Mouse (Mus musculus): Measurements from ENCODE around the gene Plek2. TPM values are rescaled to one million over a fixed set of nuclear protein-coding genes. Genes with fewer than 3 reads are reported as not detected.

Plek2 gene
- polyA plus RNA-seq, 1 experiment from 2014 or later: 2.1 TPM

DNA sequence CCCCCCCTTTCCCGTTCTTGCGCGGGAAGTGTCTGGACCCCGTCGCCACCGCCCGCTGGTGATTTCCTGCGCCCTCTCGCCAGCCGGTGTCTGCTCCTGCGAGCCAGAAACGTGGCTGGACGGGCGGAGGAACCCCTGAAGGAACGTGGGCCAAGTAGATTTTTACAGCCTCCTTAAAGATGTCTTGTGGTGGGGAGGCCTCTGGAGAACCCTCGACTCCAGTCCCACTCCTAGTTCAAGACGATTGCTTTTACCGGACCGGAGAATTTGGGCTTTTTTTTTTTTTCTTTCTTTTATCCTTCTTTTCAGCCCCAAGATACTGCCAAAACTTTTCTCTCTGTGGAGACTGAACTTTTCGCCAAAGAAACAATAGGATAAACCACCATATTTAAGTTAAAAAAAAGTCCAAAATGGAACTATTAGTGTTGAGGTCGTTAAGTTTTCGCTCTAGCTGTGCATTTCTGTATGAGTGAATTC lies 44.5 kb downstream of the Plek2 start:
- Histone ChIP-seq H3K27ac (peak overlapping the region; percentile 84), H3K9ac (peak overlapping the region; percentile 73), H3K27me3 (no peaks in the 10 kb centered on the region), H3K9me3 (replicated peaks) (no peaks in the 10 kb centered on the region), H3K4me2 (peak overlapping the region; percentile 73), H3K36me3 (peaks cover 4% of the 10 kb centered on the region; the same call in 1 of the 2 replicates), H3K4me1 (replicated peaks) (peaks cover 23% of the 10 kb centered on the region), H3K4me3 (peak overlapping the region; percentile 76)
- under 1% methylated on average over 22 of the region's 22 CpGs for WGBS
- ATAC-seq (replicated peaks; ENCODE audit: insufficient number of reproducible peaks, insufficient read depth, low FRiP score, low read depth): peak; percentile 34

DNA sequence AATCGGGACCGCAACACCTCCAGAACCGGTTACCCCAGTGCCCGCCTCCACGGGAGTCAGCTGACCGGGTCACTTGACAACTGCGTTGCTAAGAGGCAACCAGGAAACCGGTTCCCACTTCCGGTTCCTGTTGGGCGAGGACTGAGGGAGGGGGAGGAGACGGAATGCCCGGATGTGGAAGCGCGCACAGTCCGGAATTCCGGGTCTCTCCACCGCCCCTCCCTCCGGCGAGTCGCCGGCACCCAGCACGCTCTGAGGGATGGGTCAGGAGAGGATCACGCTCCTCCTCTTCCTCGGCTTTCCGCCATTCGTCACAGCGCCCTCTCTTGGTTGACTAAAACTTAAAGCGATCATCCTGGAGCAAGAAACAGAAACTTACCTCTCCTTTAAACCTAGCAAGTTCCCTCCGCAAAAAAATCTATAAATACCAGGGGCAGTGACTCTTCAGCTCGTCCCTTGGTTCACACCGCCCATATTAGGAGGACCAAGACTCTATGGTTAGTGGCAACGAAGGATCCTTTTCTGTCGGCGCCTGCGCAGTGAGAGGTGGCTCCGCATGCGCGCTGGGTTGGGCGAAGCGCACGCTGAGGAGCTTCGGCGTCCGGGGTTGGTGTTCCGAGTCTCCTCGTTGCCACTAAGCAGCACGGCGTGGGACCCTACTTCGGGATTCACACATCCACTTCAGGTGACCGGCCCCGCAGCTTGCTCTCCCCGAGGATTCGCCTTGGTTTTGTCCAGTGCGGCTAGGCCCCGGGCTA lies 45.1 kb downstream of the Plek2 start, which contains the start of the genes Atp6v1d and Eif2s1:
Gene Atp6v1d, minus strand, starts transcription at position 143 of the 758 bp plus-strand sequence.
Gene Eif2s1, plus strand, starts transcription at position 324 of the 758 bp plus-strand sequence.
- Histone ChIP-seq H3K9ac (peak within 1 kb of the TSS; percentile 80), H3K27ac (peak within 1 kb of the TSS; percentile 84), H3K4me1 (replicated peaks) (peaks cover 23% of the 10 kb centered on the region), H3K4me2 (peak within 1 kb of the TSS; percentile 73), H3K4me3 (peak within 1 kb of the TSS; percentile 76), H3K27me3 (no peaks in the 10 kb centered on the region), H3K9me3 (replicated peaks) (no peaks in the 10 kb centered on the region), H3K36me3 (peaks cover 4% of the 10 kb centered on the region; the same call in 1 of the 2 replicates)
- ATAC-seq (replicated peaks; ENCODE audit: insufficient number of reproducible peaks, insufficient read depth, low FRiP score, low read depth): peak; percentile 100
- under 1% methylated on average over 55 of the region's 55 CpGs for WGBS

DNA sequence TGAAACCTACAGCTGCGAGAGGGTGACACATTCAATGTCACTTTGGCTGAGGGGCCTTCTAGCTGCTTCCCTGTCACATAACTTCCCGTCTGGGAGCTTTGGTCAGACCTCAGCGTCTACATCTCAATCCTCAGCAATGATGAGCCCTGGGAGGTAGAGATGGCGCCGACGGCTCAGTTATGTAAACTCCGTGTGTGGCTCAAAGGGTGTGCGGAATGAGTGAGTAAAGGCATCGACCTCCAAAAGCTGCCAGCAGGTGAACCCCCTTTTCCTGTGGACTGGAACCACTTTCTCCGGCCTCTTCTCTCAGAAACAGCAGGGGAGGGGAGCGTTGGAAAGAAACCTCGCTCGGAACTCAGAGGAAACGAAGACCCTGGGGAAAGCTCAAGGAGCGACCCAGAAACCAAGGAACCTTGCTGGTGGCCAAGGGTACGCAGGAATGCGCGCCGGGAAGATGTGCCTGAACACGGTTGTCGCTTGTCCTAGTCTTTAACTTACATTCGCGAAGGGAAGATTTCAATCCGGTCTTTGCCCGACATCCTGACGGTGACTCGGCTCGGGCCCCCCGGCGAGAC lies 45.8 kb downstream of the Plek2 start:
- H3K36me3 ChIP-seq: peaks cover 11% of the 10 kb centered on the region
- no peaks in the 10 kb centered on the region for H3K27me3 ChIP-seq
- peak overlapping the region; percentile 76 for H3K4me3 ChIP-seq
- ATAC-seq (replicated peaks; ENCODE audit: insufficient number of reproducible peaks, insufficient read depth, low FRiP score, low read depth): peak; percentile 4; the same call in 1 of the 2 replicates
- H3K9ac ChIP-seq: peak overlapping the region; percentile 80
- under 1% methylated on average over 30 of the region's 30 CpGs for WGBS
- H3K27ac ChIP-seq: peak overlapping the region; percentile 80
- H3K9me3 ChIP-seq (replicated peaks): no peaks in the 10 kb centered on the region
- H3K4me1 ChIP-seq (replicated peaks): peaks cover 23% of the 10 kb centered on the region
- H3K4me2 ChIP-seq: peak overlapping the region; percentile 64

DNA sequence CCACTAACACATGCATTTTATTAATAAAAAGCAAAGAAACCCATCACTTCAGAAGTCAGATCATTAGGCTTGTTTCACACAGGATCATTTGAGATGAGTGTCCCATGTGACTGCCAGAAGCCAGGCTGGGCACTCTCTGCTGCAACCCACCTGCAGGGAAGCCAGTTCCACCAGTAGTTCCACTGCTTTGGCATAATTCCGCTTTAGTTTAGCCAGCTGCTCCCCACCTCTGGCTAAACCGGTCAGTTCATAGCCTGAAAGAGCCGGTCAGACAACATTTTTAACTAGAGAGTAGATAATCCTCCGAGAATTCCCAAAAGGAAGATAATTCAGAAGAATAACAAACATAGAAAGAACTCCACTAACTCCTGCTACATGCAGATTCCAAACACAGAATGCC lies 58.5 kb downstream of the Plek2 start:
- H3K9me3 ChIP-seq (replicated peaks): no peaks in the 10 kb centered on the region
- H3K27ac ChIP-seq: no peak overlapping the region
- no peak for ATAC-seq (replicated peaks; ENCODE audit: insufficient number of reproducible peaks, insufficient read depth, low FRiP score, low read depth)
- H3K27me3 ChIP-seq: no peaks in the 10 kb centered on the region
- H3K36me3 ChIP-seq: peaks cover 54% of the 10 kb centered on the region
- H3K9ac ChIP-seq: no peak overlapping the region
- no peak overlapping the region for H3K4me3 ChIP-seq
- H3K4me2 ChIP-seq: no peak overlapping the region
- 92% methylated on average over 4 of the region's 4 CpGs for WGBS
- H3K4me1 ChIP-seq (replicated peaks): no peaks in the 10 kb centered on the region

DNA sequence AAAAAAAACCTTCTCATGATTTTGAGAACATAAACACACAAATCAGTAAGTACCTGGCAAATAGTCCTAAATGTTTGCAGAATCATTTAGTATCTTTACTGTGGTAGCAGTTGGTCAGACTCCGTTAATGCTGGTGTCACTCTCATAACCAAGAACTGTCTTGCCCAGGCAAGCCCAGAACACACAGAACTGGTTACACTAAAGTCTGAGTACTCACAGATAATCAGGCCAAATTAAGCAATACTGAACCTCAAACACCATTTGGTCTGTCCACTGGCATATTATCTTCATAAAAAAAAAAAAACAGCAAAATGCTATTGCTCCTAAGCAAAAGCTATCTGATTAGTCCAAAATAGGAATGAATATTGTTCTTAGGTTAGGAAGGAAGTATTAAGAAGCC lies 64.3 kb downstream of the Plek2 start:
- Histone ChIP-seq H3K4me1 (replicated peaks) (no peaks in the 10 kb centered on the region), H3K9me3 (replicated peaks) (no peaks in the 10 kb centered on the region), H3K27ac (no peak overlapping the region), H3K9ac (no peak overlapping the region), H3K36me3 (peaks cover 60% of the 10 kb centered on the region), H3K4me2 (no peak overlapping the region), H3K27me3 (no peaks in the 10 kb centered on the region), H3K4me3 (no peak overlapping the region)
- no peak for ATAC-seq (replicated peaks; ENCODE audit: insufficient number of reproducible peaks, insufficient read depth, low FRiP score, low read depth)
- WGBS: 87% methylated on average over 1 of the region's 1 CpGs

DNA sequence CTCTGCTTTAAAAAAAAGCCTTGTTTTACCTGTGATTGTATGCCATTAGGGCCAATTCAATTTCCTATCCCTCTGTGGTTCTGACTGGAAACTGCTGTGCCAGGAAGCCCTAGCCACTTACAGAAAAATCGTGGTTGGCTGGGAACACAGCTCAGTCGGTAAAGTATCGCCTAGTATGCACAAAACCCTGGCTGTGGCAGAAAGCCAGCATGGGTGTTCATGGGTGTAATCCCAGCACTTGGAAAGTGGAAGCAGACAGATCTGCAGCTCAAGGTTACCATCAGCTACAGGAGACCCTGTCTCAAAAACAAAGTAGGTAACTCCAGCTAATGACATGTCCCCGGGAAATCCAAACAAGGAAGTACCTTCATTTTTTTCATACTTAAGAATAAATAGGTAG lies 66.9 kb downstream of the Plek2 start:
- 67% methylated on average over 4 of the region's 4 CpGs for WGBS

More for the DNA sequence above, 66.9 kb downstream of the Plek2 start:
- Histone ChIP-seq H3K27me3 (no peaks in the 10 kb centered on the region), H3K36me3 (peaks cover 63% of the 10 kb centered on the region), H3K4me1 (replicated peaks) (no peaks in the 10 kb centered on the region), H3K27ac (no peak overlapping the region), H3K9ac (no peak overlapping the region), H3K4me3 (no peak overlapping the region), H3K9me3 (replicated peaks) (no peaks in the 10 kb centered on the region), H3K4me2 (no peak overlapping the region)
- ATAC-seq (replicated peaks; ENCODE audit: insufficient number of reproducible peaks, insufficient read depth, low FRiP score, low read depth): no peak

Other genes starting within 250 kb of the Plek2 start
- 0.34 TPM in 1 of 2 replicates, not detected in the other for gene Fam71d, start 215.4 kb downstream of the Plek2 start, polyA plus RNA-seq (2015; fragmentation: Nextera tagmentation; extraction: Ambion mirVana)
- 12.3 and 14.8 TPM in 2 replicates for gene Mpp5, start 158.1 kb downstream of the Plek2 start, polyA plus RNA-seq (2015; fragmentation: Nextera tagmentation; extraction: Ambion mirVana)
- 63.4 and 71.2 TPM in 2 replicates for gene Atp6v1d, start 45.3 kb downstream of the Plek2 start, polyA plus RNA-seq (2015; fragmentation: Nextera tagmentation; extraction: Ambion mirVana)
- gene Eif2s1, start 45.1 kb downstream of the Plek2 start, polyA plus RNA-seq (2015; fragmentation: Nextera tagmentation; extraction: Ambion mirVana): 128 and 143 TPM in 2 replicates
- gene Tmem229b, start 100.7 kb upstream of the Plek2 start, polyA plus RNA-seq (2015; fragmentation: Nextera tagmentation; extraction: Ambion mirVana): 1.9 and 6.0 TPM in 2 replicates
- gene Plekhh1, start 122.2 kb upstream of the Plek2 start, polyA plus RNA-seq (2015; fragmentation: Nextera tagmentation; extraction: Ambion mirVana): 1.9 and 2.2 TPM in 2 replicates
- 12.1 and 13.7 TPM in 2 replicates for gene Pigh, start 182.7 kb upstream of the Plek2 start, polyA plus RNA-seq (2015; fragmentation: Nextera tagmentation; extraction: Ambion mirVana)
- gene Arg2, start 223.8 kb upstream of the Plek2 start, polyA plus RNA-seq (2015; fragmentation: Nextera tagmentation; extraction: Ambion mirVana): 0.20 and 0.61 TPM in 2 replicates